Mouse (Mus musculus): ENCODE measurements at regions not wholly inside any gene's neighbourhood (a gene's known extent, or its start where the extent isn't known, plus 50 kb on each side); places are given as distances from the start of the nearest gene placed in this dataset.

DNA sequence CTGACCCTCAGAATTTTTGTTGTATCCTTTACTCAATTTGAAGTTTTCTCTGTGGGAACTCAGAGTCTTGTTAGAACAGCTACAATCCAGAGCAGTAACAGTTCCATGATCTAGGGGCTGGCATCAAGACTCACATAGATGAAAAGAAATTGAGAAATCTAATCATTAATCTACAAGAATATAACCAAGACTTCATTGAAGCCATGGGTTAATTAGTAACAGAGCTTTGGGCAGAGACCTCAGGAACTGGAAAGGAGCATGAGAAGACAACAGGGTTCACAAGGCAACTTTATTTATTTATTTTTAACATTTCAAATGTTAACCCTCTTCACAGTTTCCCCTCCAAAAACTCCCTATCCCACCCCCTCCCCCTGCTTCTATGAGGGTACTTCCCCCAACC lies 160.4 kb upstream of the Thumpd2 start:
- H3K9me3 ChIP-seq (replicated peaks): no peaks in the 10 kb centered on the region
- no peaks in the 10 kb centered on the region for H3K4me1 ChIP-seq

GRCm38 (mm10) chr17:81221436-81221835 lies 156.6 kb upstream of the Thumpd2 start:
- H3K27ac ChIP-seq (replicated peaks): no peak overlapping the region
- no peak for DNase-seq (ENCODE audit: low spot score)
- no peaks in the 10 kb centered on the region for H3K9me3 ChIP-seq (replicated peaks)
- H3K36me3 ChIP-seq: no peaks in the 10 kb centered on the region
- 91% methylated on average over 3 of the region's 3 CpGs for WGBS
- H3K27me3 ChIP-seq (ENCODE audit: low read depth, poor library complexity, severe bottlenecking): no peaks in the 10 kb centered on the region
- no peak overlapping the region for H3K4me3 ChIP-seq
- H3K4me1 ChIP-seq: no peaks in the 10 kb centered on the region

More for the DNA sequence above, 160.4 kb upstream of the Thumpd2 start:
- no peak for DNase-seq (ENCODE audit: low spot score)
- Histone ChIP-seq H3K36me3 (no peaks in the 10 kb centered on the region), H3K27ac (replicated peaks) (no peak overlapping the region), H3K27me3 (ENCODE audit: low read depth, poor library complexity, severe bottlenecking) (no peaks in the 10 kb centered on the region), H3K4me3 (no peak overlapping the region)

DNA sequence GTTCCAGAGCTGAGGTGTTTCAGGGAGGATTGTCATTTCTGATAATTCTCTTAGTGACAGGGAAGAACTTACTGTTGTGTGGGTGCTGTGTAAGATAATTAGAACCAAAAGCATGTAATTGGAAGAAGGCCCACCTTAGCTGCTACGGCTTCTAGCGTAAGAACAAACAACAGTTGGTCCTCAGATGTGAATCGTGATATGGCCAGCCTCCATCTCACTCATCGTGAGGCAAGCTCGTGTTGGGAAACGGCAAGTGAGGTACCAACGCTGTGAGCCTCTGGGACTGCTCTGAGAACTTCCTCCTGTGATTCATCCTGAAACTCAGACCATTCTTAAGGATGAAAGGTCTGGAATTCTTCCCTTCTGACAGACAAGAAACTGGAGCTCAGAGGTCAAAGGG lies 150.0 kb upstream of the Thumpd2 start:
- WGBS: 91% methylated on average over 7 of the region's 7 CpGs
- H3K4me1 ChIP-seq: no peaks in the 10 kb centered on the region
- H3K27ac ChIP-seq (replicated peaks): no peak overlapping the region
- H3K36me3 ChIP-seq: no peaks in the 10 kb centered on the region
- H3K9me3 ChIP-seq (replicated peaks): no peaks in the 10 kb centered on the region
- no peak overlapping the region for H3K4me3 ChIP-seq
- H3K27me3 ChIP-seq (ENCODE audit: low read depth, poor library complexity, severe bottlenecking): no peaks in the 10 kb centered on the region
- DNase-seq (ENCODE audit: low spot score): no peak

- Histone ChIP-seq H3K4me3 (no peak overlapping the region), H3K4me1 (no peaks in the 10 kb centered on the region), H3K36me3 (no peaks in the 10 kb centered on the region), H3K27me3 (ENCODE audit: low read depth, poor library complexity, severe bottlenecking) (no peaks in the 10 kb centered on the region), H3K9me3 (replicated peaks) (no peaks in the 10 kb centered on the region), H3K27ac (replicated peaks) (no peak overlapping the region)
- no peak for DNase-seq (ENCODE audit: low spot score)
- WGBS: 86% methylated on average over 3 of the region's 3 CpGs
Observed at GRCm38 (mm10) chr17:81212043-81212442, 147.2 kb upstream of the Thumpd2 start.

- H3K27ac ChIP-seq (replicated peaks): no peak overlapping the region
- H3K36me3 ChIP-seq: no peaks in the 10 kb centered on the region
- no peaks in the 10 kb centered on the region for H3K27me3 ChIP-seq (ENCODE audit: low read depth, poor library complexity, severe bottlenecking)
- WGBS: 75% methylated on average over 2 of the region's 2 CpGs
- no peak overlapping the region for H3K4me3 ChIP-seq
- no peak for DNase-seq (ENCODE audit: low spot score)
- H3K9me3 ChIP-seq (replicated peaks): peaks cover 11% of the 10 kb centered on the region; the same call in 1 of the 2 replicates
- H3K4me1 ChIP-seq: no peaks in the 10 kb centered on the region
Observed at GRCm38 (mm10) chr17:81210389-81210788, 145.5 kb upstream of the Thumpd2 start.

- Histone ChIP-seq H3K9me3 (replicated peaks) (peaks cover 11% of the 10 kb centered on the region; the same call in 1 of the 2 replicates), H3K27ac (replicated peaks) (no peak overlapping the region), H3K4me3 (no peak overlapping the region), H3K36me3 (no peaks in the 10 kb centered on the region), H3K27me3 (ENCODE audit: low read depth, poor library complexity, severe bottlenecking) (no peaks in the 10 kb centered on the region), H3K4me1 (no peaks in the 10 kb centered on the region)
- no peak for DNase-seq (ENCODE audit: low spot score)
- WGBS: 94% methylated on average over 3 of the region's 3 CpGs
Observed at GRCm38 (mm10) chr17:81209323-81209722, 144.4 kb upstream of the Thumpd2 start.

GRCm38 (mm10) chr17:81201052-81201451 lies 136.2 kb upstream of the Thumpd2 start:
- Histone ChIP-seq H3K4me1 (no peaks in the 10 kb centered on the region), H3K9me3 (replicated peaks) (peaks cover 4% of the 10 kb centered on the region; the same call in 1 of the 2 replicates), H3K27ac (replicated peaks) (no peak overlapping the region), H3K4me3 (no peak overlapping the region), H3K27me3 (ENCODE audit: low read depth, poor library complexity, severe bottlenecking) (no peaks in the 10 kb centered on the region), H3K36me3 (no peaks in the 10 kb centered on the region)
- WGBS: 83% methylated on average over 8 of the region's 8 CpGs
- DNase-seq (ENCODE audit: low spot score): no peak

DNA sequence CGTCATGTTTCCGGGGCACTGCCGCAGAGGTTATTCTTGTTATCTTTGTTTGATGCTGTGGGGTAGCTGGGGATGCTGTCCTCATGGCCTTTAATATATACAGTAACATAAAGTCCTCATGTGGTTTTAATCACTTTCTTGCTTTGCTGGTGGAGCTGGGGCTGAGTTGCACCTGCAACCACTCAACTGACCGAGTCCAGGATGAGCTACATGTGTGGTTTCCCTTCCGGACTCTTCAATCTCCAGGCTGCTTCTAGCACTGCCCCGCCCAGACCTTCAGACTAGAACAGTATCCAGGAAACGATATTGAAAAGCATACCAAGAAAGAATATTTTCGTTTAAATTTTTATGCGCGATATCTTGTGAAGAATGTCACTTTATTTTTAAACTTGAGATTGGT lies 129.1 kb upstream of the Thumpd2 start:
- no peak for DNase-seq (ENCODE audit: low spot score)
- Histone ChIP-seq H3K27ac (replicated peaks) (no peak overlapping the region), H3K4me3 (no peak overlapping the region), H3K4me1 (no peaks in the 10 kb centered on the region), H3K27me3 (ENCODE audit: low read depth, poor library complexity, severe bottlenecking) (no peaks in the 10 kb centered on the region), H3K36me3 (no peaks in the 10 kb centered on the region), H3K9me3 (replicated peaks) (no peaks in the 10 kb centered on the region)
- WGBS: 89% methylated on average over 10 of the region's 10 CpGs

DNA sequence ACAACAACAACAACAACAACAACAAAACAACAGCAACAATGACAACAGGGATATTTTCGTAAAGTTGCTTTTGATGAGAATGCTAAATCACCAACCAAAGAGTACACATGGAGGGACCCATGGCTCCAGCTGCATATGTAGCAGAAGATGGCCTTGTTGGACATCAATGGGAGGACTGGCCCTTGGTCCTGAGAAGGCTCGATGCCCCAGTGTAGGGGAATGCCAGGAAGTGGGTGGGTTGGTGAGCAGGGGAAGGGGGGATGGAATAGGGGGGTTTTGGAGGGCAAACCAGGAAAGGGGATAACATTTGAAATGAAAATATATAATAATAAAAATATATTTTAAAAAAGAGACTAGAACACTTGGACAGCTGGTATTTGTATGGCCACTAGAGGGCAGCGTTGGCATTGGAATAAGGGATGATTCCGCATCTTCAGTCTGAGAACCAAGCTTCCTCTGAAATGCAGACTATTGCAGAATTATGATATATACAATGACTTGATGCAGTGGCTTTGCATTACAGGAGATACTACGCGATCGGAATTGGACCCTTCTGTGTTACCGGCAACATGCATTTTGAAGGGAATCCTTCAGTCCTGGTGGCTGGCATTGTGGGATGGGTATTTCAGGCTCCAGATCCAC lies 128.5 kb upstream of the Thumpd2 start:
- Histone ChIP-seq H3K27me3 (ENCODE audit: low read depth, poor library complexity, severe bottlenecking) (no peaks in the 10 kb centered on the region), H3K4me3 (no peak overlapping the region), H3K27ac (replicated peaks) (no peak overlapping the region), H3K9me3 (replicated peaks) (no peaks in the 10 kb centered on the region), H3K4me1 (no peaks in the 10 kb centered on the region), H3K36me3 (no peaks in the 10 kb centered on the region)
- 48% methylated on average over 8 of the region's 8 CpGs for WGBS
- DNase-seq (ENCODE audit: low spot score): peak; percentile 59

- H3K9me3 ChIP-seq (replicated peaks): no peaks in the 10 kb centered on the region
- peak; percentile 41 for DNase-seq (ENCODE audit: low spot score)
- WGBS: 59% methylated on average over 4 of the region's 4 CpGs
- H3K27me3 ChIP-seq (ENCODE audit: low read depth, poor library complexity, severe bottlenecking): no peaks in the 10 kb centered on the region
- H3K36me3 ChIP-seq: no peaks in the 10 kb centered on the region
- no peak overlapping the region for H3K4me3 ChIP-seq
- H3K27ac ChIP-seq (replicated peaks): no peak overlapping the region
- H3K4me1 ChIP-seq: no peaks in the 10 kb centered on the region
Observed at GRCm38 (mm10) chr17:81189996-81190395, 125.1 kb upstream of the Thumpd2 start.

DNA sequence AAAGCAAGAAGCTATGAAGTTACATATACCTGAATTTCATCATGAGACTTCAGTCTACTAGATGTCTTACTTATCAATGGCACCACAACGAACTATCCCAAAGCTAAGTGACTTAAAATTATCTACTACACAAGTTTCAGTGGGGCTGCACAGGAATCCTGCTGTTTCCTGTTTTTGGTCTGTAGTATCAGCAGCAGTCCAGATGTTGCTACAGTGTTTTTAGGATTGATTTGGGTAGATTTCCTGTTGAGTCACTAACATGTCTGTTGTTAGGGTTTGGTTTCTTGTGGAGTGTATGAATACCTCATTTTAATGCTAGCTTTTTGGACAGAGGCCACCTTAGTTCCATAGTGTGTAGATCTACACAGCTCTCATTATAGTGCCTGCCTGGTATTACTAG lies 120.8 kb upstream of the Thumpd2 start:
- H3K4me3 ChIP-seq: no peak overlapping the region
- H3K4me1 ChIP-seq: no peaks in the 10 kb centered on the region
- H3K27ac ChIP-seq (replicated peaks): no peak overlapping the region
- H3K27me3 ChIP-seq (ENCODE audit: low read depth, poor library complexity, severe bottlenecking): no peaks in the 10 kb centered on the region
- WGBS: 82% methylated on average over 1 of the region's 1 CpGs
- no peaks in the 10 kb centered on the region for H3K9me3 ChIP-seq (replicated peaks)
- no peak for DNase-seq (ENCODE audit: low spot score)
- H3K36me3 ChIP-seq: no peaks in the 10 kb centered on the region

GRCm38 (mm10) chr17:81180813-81181424 lies 116.0 kb upstream of the Thumpd2 start:
- Histone ChIP-seq H3K36me3 (no peaks in the 10 kb centered on the region), H3K4me3 (no peak overlapping the region), H3K27me3 (ENCODE audit: low read depth, poor library complexity, severe bottlenecking) (no peaks in the 10 kb centered on the region), H3K4me1 (no peaks in the 10 kb centered on the region), H3K9me3 (replicated peaks) (no peaks in the 10 kb centered on the region), H3K27ac (replicated peaks) (no peak overlapping the region)
- DNase-seq (ENCODE audit: low spot score): no peak
- WGBS: 89% methylated on average over 8 of the region's 8 CpGs

GRCm38 (mm10) chr17:81176306-81176705 lies 111.4 kb upstream of the Thumpd2 start:
- WGBS: 89% methylated on average over 3 of the region's 3 CpGs

More at GRCm38 (mm10) chr17:81176306-81176705, 111.4 kb upstream of the Thumpd2 start:
- Histone ChIP-seq H3K27me3 (ENCODE audit: low read depth, poor library complexity, severe bottlenecking) (no peaks in the 10 kb centered on the region), H3K27ac (replicated peaks) (no peak overlapping the region), H3K4me3 (no peak overlapping the region), H3K36me3 (no peaks in the 10 kb centered on the region), H3K4me1 (no peaks in the 10 kb centered on the region), H3K9me3 (replicated peaks) (no peaks in the 10 kb centered on the region)
- no peak for DNase-seq (ENCODE audit: low spot score)

Data from midbrain, embryonic 10.5 days (tissue).